8 mouse cellular contexts compared by ENCODE assay signal in the genomic region with DNA sequence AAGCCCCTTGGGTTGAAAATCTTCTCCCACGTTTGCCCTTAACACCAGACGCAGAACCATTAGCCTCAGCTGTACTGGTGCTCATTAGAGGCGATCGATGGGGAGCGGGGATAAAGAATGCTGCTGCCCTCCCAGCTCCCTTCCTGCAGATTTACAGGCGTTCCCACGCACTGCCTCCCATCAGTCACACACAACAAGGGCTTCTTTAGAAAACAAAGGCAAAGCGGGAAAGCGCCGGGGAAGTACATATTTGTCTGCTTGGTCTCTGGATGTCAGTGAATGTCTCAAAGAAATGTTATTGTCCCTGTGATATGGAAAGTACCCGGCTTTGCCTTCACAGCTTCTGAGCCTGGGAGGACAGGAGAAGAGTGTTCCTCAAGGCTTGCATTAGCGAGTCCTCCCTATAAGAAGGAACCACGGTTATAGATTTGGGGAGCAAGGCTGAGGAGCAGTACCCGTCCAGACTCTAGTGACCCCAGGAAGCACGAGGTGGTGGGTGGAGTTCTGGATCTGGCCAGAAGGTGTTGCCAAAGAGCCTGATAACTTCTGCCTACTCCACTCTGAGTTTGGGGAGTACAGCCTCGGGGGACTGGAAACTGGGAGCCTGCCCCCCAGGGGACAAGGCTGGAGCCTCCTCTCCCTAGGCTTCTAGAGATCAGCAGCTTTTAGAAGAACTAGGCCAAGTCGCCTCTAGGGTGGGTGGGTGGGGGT.
DNase-seq lines count a peak whose midpoint lies in the region; ATAC-seq and TF ChIP-seq lines count a peak whose summit lies in the region.

No protein-coding gene starts in this region.

- H3K9ac ChIP-seq in heart, adult 2 months (ENCODE audit: low read depth, low read length): peak overlapping the region; percentile 29; the same call in 1 of the 2 replicates
- H3K9ac ChIP-seq in intestine, postnatal 0 days (ENCODE audit: low read depth, low read length): no peak overlapping the region
- H3K9ac ChIP-seq in lung, postnatal 0 days (replicated peaks; ENCODE audit: low read depth): no peak overlapping the region
- H3K9ac ChIP-seq in stomach, postnatal 0 days (ENCODE audit: low read length): no peak overlapping the region

- no peaks in the 10 kb centered on the region for H3K9me3 ChIP-seq in intestine, postnatal 0 days (ENCODE audit: control insufficient read depth)
- H3K9me3 ChIP-seq in lung, postnatal 0 days (ENCODE audit: low read length): no peaks in the 10 kb centered on the region
- no peaks in the 10 kb centered on the region for H3K9me3 ChIP-seq in stomach, postnatal 0 days (ENCODE audit: control insufficient read depth, low read length)

- peak; percentile 50; the same call in 1 of the 2 replicates for TF ChIP-seq EP300 in heart, adult 2 months (IDR thresholded peaks at IDR 0.05; ENCODE audit: insufficient read depth, low read depth, low read length)
- no peak for TF ChIP-seq EP300 in lung, postnatal 0 days (IDR thresholded peaks at IDR 0.05)
- TF ChIP-seq EP300 in stomach, postnatal 0 days (optimal IDR thresholded peaks at IDR 0.05): no peak

- peak; percentile 10 for DNase-seq in layer of hippocampus, adult 11-12 months (ENCODE audit: low spot score)
- no peak for DNase-seq in layer of hippocampus, adult 9-10 months (ENCODE audit: low spot score)
- DNase-seq in heart, adult 2 months: peak; percentile 44 to 58
- peak; percentile 44 for DNase-seq in lung, postnatal 0 days (ENCODE audit: low spot score)
- DNase-seq in stomach, postnatal 0 days (ENCODE audit: low spot score): peak; percentile 26
- no peak for DNase-seq in gastrocnemius, adult 18-20 months (ENCODE audit: low spot score)

- peak overlapping the region; percentile 16; the same call in 1 of the 2 replicates for H3K4me3 ChIP-seq in brown adipose tissue, adult 24 weeks (ENCODE audit: insufficient read depth, low read depth, low read length)
- H3K4me3 ChIP-seq in heart, adult 2 months: peak overlapping the region; percentile 3; the same call in 1 of the 2 replicates
- no peak overlapping the region for H3K4me3 ChIP-seq in intestine, postnatal 0 days (ENCODE audit: low read depth, low read length)
- no peak overlapping the region for H3K4me3 ChIP-seq in lung, postnatal 0 days (ENCODE audit: low read depth, low read length)
- no peak overlapping the region for H3K4me3 ChIP-seq in stomach, postnatal 0 days (ENCODE audit: low read depth, low read length)

- H3K4me2 ChIP-seq in intestine, postnatal 0 days (replicated peaks; ENCODE audit: low read depth): peak overlapping the region; percentile 18; the same call in 1 of the 2 replicates
- H3K4me2 ChIP-seq in lung, postnatal 0 days (replicated peaks; ENCODE audit: low read depth, low read length): no peak overlapping the region
- H3K4me2 ChIP-seq in stomach, postnatal 0 days (replicated peaks; ENCODE audit: low read depth): 0 out of 2 replicates have a peak overlapping the region, but pooled peaks have one; percentile 11

- peaks cover 5% of the 10 kb centered on the region for H3K4me1 ChIP-seq in brown adipose tissue, adult 24 weeks (ENCODE audit: control insufficient read depth, insufficient read depth, insufficient read length, low read length)
- H3K4me1 ChIP-seq in heart, adult 2 months (ENCODE audit: control insufficient read depth, insufficient read depth, low read length): peaks cover 2% of the 10 kb centered on the region
- no peaks in the 10 kb centered on the region for H3K4me1 ChIP-seq in intestine, postnatal 0 days (replicated peaks; ENCODE audit: control insufficient read depth, insufficient read depth, low read length)
- H3K4me1 ChIP-seq in lung, postnatal 0 days (ENCODE audit: insufficient read depth, low read depth, low read length): 0 out of 2 replicates have a peak, but pooled peaks cover 2% of the 10 kb centered on the region
- no peaks in the 10 kb centered on the region for H3K4me1 ChIP-seq in stomach, postnatal 0 days (replicated peaks; ENCODE audit: control insufficient read depth, insufficient read depth)

- H3K27me3 ChIP-seq in heart, adult 2 months (ENCODE audit: control insufficient read depth, insufficient read depth, low read length): no peaks in the 10 kb centered on the region
- H3K27me3 ChIP-seq in intestine, postnatal 0 days (replicated peaks; ENCODE audit: control insufficient read depth, insufficient read depth, low read length): no peaks in the 10 kb centered on the region
- no peaks in the 10 kb centered on the region for H3K27me3 ChIP-seq in lung, postnatal 0 days (replicated peaks; ENCODE audit: insufficient read depth, low read length)
- no peaks in the 10 kb centered on the region for H3K27me3 ChIP-seq in stomach, postnatal 0 days (ENCODE audit: control insufficient read depth, insufficient read depth, low read length)

- intact Hi-C loops in heart, adult 2 months (cut with DNase I): loop anchor here (10.0 kb wide), 1 partner anchor 256 kb away; no protein-coding TSS in a partner anchor

- WGBS in heart, adult 2 months: 18% methylated on average over 17 of the region's 17 CpGs
- 17% methylated on average over 17 of the region's 17 CpGs for WGBS in intestine, postnatal 0 days
- WGBS in lung, postnatal 0 days: 16% methylated on average over 17 of the region's 17 CpGs
- 18% methylated on average over 17 of the region's 17 CpGs for WGBS in stomach, postnatal 0 days

- no peaks in the 10 kb centered on the region for H3K79me2 ChIP-seq in heart, adult 2 months (replicated peaks; ENCODE audit: control insufficient read depth, insufficient read depth, low read length)

- ATAC-seq in intestine, postnatal 0 days: no peak
- peak; percentile 47 for ATAC-seq in lung, postnatal 0 days
- no peak for ATAC-seq in stomach, postnatal 0 days (ENCODE audit: low FRiP score, low TSS enrichment)

- TF ChIP-seq CTCF in heart, adult 2 months (IDR thresholded peaks at IDR 0.05): peak; percentile 77
- peak; percentile 69 for TF ChIP-seq CTCF in intestine, postnatal 0 days (IDR thresholded peaks at IDR 0.05; ENCODE audit: low read depth)
- peak; percentile 69 for TF ChIP-seq CTCF in lung, postnatal 0 days (IDR thresholded peaks at IDR 0.05)
- TF ChIP-seq CTCF in stomach, postnatal 0 days (IDR thresholded peaks at IDR 0.05; ENCODE audit: low read depth): peak; percentile 66

- no peak for TF ChIP-seq POLR2A in heart, adult 2 months (IDR thresholded peaks at IDR 0.05; ENCODE audit: insufficient read depth, low read depth, low read length)

- H3K36me3 ChIP-seq in heart, adult 2 months (ENCODE audit: control insufficient read depth, insufficient read depth, low read length): no peaks in the 10 kb centered on the region
- no peaks in the 10 kb centered on the region for H3K36me3 ChIP-seq in intestine, postnatal 0 days (ENCODE audit: control insufficient read depth, insufficient read depth)
- H3K36me3 ChIP-seq in lung, postnatal 0 days (ENCODE audit: insufficient read depth, low read length): no peaks in the 10 kb centered on the region
- H3K36me3 ChIP-seq in stomach, postnatal 0 days (ENCODE audit: control insufficient read depth, insufficient read depth, low read length): no peaks in the 10 kb centered on the region

- H3K27ac ChIP-seq in brown adipose tissue, adult 24 weeks (replicated peaks; ENCODE audit: low read depth, low read length): peak overlapping the region; percentile 23; the same call in 1 of the 2 replicates
- peak overlapping the region; percentile 26; the same call in 1 of the 2 replicates for H3K27ac ChIP-seq in heart, adult 2 months
- H3K27ac ChIP-seq in intestine, postnatal 0 days (ENCODE audit: low read depth, low read length): no peak overlapping the region
- no peak overlapping the region for H3K27ac ChIP-seq in lung, postnatal 0 days (ENCODE audit: low read length)
- no peak overlapping the region for H3K27ac ChIP-seq in stomach, postnatal 0 days (replicated peaks)

Comparison
In these comparisons a context has a peak if more than half of its experiments do, and no peak if none do; other contexts are left out.
1. DNase-seq: peak in layer of hippocampus, adult 11-12 months (single experiment), heart, adult 2 months (2 of 2), lung, postnatal 0 days (single experiment) and stomach, postnatal 0 days (single experiment); none in layer of hippocampus, adult 9-10 months (single experiment) and gastrocnemius, adult 18-20 months (single experiment).
2. H3K27ac ChIP-seq: peak in brown adipose tissue, adult 24 weeks (single experiment) and heart, adult 2 months (single experiment); none in intestine, postnatal 0 days (single experiment), lung, postnatal 0 days (single experiment) and stomach, postnatal 0 days (single experiment).
3. H3K4me3 ChIP-seq: peak in brown adipose tissue, adult 24 weeks (single experiment) and heart, adult 2 months (single experiment); none in intestine, postnatal 0 days (single experiment), lung, postnatal 0 days (single experiment) and stomach, postnatal 0 days (single experiment).
4. Peak in every context shown above with its lines, with median percentiles within 50 percentile points of each other: CTCF ChIP-seq.